Mouse (Mus musculus) E14TG2a.4 (cell line): Measurements from ENCODE around the gene Acoxl.

Source experiments
- H3K27me3 ChIP-seq: 2 replicates; pipeline ENCODE4 v1.6.1; 2014; ENCODE audit warnings: low read length, control low read depth; ENCODE audit not compliant: insufficient read depth
- H3K36me3 ChIP-seq: 2 replicates; pipeline ENCODE4 v1.6.1; 2014; ENCODE audit warnings: low read length, control low read depth; ENCODE audit not compliant: insufficient read depth
- H3K4me1 ChIP-seq: replicated peaks from 2 replicates; pipeline ENCODE4 v1.6.1; 2014; ENCODE audit warnings: low read depth, low read length, control low read depth
- H3K4me3 ChIP-seq: replicated peaks from 2 replicates; pipeline ENCODE4 v1.5.1; 2014; ENCODE audit warnings: mild to moderate bottlenecking, low read length
- H3K9me3 ChIP-seq: 2 replicates; pipeline ENCODE4 v1.6.1; 2014; ENCODE audit warnings: low read length, control low read depth
- CTCF ChIP-seq: conservative IDR thresholded peaks from 2 replicates; pipeline ENCODE4 v1.5.1; 2014; ENCODE audit warnings: low read length
- NANOG ChIP-seq: IDR thresholded peaks from 2 replicates; pipeline ENCODE4 v1.6.1; 2014; ENCODE audit warnings: borderline replicate concordance, low read length, mixed read lengths
- POU5F1 ChIP-seq: IDR thresholded peaks from 2 replicates; pipeline ENCODE4 v1.6.1; 2014; ENCODE audit warnings: low read length, borderline replicate concordance

The Acoxl gene

GRCm38 (mm10) chr2:128140183-128140582 lies 301.5 kb downstream of the Acoxl start:
- Histone ChIP-seq H3K36me3 (peaks cover 79% of the 10 kb centered on the region), H3K4me3 (no peak overlapping the region), H3K9me3 (no peaks in the 10 kb centered on the region), H3K4me1 (peaks cover 49% of the 10 kb centered on the region), H3K27me3 (no peaks in the 10 kb centered on the region)
- TF ChIP-seq CTCF, result no peak
- TF ChIP-seq NANOG, result no peak
- no peak for TF ChIP-seq POU5F1

GRCm38 (mm10) chr2:128143992-128144391 lies 305.3 kb downstream of the Acoxl start:
- no peaks in the 10 kb centered on the region for H3K27me3 ChIP-seq
- H3K4me3 ChIP-seq, result no peak overlapping the region
- TF ChIP-seq POU5F1 (no peak), NANOG (no peak), CTCF (no peak)
- H3K9me3 ChIP-seq, result no peaks in the 10 kb centered on the region
- H3K4me1 ChIP-seq, result peaks cover 24% of the 10 kb centered on the region
- peaks cover 74% of the 10 kb centered on the region for H3K36me3 ChIP-seq

GRCm38 (mm10) chr2:128145433-128145832 lies 306.8 kb downstream of the Acoxl start:
- no peak for TF ChIP-seq NANOG
- TF ChIP-seq POU5F1, result no peak
- no peak for TF ChIP-seq CTCF
- Histone ChIP-seq H3K4me3 (no peak overlapping the region), H3K9me3 (no peaks in the 10 kb centered on the region), H3K36me3 (peaks cover 80% of the 10 kb centered on the region), H3K4me1 (peaks cover 14% of the 10 kb centered on the region), H3K27me3 (no peaks in the 10 kb centered on the region)

DNA sequence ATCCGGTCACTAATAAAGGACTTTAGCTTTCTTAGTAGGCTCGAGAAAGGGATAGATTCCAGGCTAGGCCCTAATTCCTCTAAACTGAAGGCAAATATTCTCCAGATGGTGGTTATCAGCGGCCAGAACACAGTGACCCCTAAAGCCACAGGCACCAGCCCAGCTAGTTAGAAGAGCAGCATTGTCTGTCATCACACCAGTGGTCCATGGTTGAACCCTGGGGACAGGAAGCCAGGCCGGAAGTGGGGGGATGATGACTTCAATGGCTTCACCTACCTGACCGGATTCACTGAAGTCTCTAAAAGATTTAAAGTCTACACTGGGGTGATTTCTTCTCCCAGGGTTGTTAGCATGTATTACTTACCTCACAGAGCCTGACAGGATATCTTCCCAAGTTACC lies 310.9 kb downstream of the Acoxl start:
- Histone ChIP-seq H3K36me3 (peaks cover 75% of the 10 kb centered on the region), H3K27me3 (no peaks in the 10 kb centered on the region), H3K9me3 (no peaks in the 10 kb centered on the region), H3K4me1 (peaks cover 43% of the 10 kb centered on the region), H3K4me3 (no peak overlapping the region)
- TF ChIP-seq NANOG (no peak), CTCF (no peak), POU5F1 (no peak)

GRCm38 (mm10) chr2:128152211-128152610 lies 313.5 kb downstream of the Acoxl start:
- Histone ChIP-seq H3K4me1 (peaks cover 63% of the 10 kb centered on the region), H3K4me3 (peak overlapping the region; percentile 55), H3K9me3 (no peaks in the 10 kb centered on the region), H3K27me3 (no peaks in the 10 kb centered on the region), H3K36me3 (peaks cover 87% of the 10 kb centered on the region)
- no peak for TF ChIP-seq NANOG
- no peak for TF ChIP-seq CTCF
- no peak for TF ChIP-seq POU5F1

DNA sequence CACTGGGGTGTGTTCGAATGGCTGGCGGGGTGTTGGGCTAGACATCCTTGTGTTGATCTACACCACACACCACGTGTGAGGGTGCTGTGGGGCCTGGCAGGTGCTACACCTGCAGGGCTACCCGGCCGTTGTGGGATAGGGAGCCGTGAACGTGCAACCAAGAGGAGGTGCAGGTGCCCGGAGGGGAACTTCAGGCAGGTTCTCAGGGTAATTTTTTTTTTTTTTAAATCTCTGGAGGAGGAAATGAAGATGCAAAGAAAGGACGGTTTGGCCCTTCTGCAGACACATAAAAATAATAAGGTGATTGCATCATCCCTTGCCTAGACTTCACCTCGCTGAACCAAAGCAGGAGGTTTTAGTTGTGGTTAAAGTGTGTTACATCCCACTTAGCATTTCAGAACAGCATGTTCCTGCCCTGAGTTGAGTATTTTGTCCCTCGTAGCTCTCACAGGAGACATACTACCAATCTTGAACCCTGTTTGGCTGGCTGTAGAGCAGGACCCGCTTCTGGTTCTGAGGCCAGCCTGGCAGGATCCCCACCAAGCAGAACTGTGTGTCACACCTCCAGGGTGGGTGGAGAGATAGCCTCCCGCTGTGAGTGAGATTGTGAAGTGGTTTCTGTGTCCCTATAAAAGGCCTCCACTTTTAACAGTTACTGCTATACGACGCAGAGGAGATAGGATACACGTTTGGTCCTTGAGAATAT lies 314.3 kb downstream of the Acoxl start:
- Histone ChIP-seq H3K9me3 (no peaks in the 10 kb centered on the region), H3K27me3 (no peaks in the 10 kb centered on the region), H3K4me1 (peaks cover 67% of the 10 kb centered on the region), H3K36me3 (peaks cover 86% of the 10 kb centered on the region), H3K4me3 (peak overlapping the region; percentile 55)
- TF ChIP-seq NANOG, result no peak
- no peak for TF ChIP-seq CTCF
- TF ChIP-seq POU5F1, result no peak

GRCm38 (mm10) chr2:128153551-128153910 lies 314.9 kb downstream of the Acoxl start:
- Histone ChIP-seq H3K9me3 (no peaks in the 10 kb centered on the region), H3K4me1 (peaks cover 68% of the 10 kb centered on the region)
- no peak for TF ChIP-seq CTCF
- TF ChIP-seq NANOG, result no peak
- TF ChIP-seq POU5F1, result no peak

DNA sequence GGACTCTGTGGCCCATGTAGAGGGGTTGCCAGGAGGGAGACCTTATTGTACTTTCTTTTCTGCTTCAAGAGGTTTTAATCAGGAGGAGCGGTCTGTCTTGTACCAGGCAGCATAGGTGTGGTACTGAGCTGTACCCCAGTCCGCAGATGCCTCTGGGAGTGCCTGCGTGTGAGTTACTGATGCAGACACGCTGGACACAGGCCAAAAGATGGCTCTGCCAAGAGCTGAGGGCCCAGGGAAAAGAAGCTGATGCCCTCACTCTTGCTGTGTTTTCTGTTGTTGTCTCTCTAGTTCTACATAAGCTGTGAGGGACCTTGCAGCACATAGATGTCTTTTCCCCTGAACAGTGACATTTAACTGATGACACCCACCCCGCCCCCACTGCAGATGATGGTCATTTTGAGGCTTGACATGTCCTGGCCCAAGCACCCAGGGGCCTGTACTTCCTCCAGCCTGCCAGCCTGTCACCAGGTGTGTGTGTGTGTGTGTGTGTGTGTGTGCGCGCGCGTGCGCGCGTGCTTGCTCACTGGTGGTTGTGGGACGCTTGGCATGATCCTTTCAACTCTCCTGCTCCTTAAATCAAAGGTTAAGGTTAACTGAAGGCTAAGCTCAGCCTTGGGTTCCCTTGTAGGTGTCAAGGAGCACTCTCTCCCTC lies 316.9 kb downstream of the Acoxl start:
- no peaks in the 10 kb centered on the region for H3K27me3 ChIP-seq
- H3K9me3 ChIP-seq, result no peaks in the 10 kb centered on the region
- H3K4me3 ChIP-seq, result no peak overlapping the region
- H3K36me3 ChIP-seq, result peaks cover 87% of the 10 kb centered on the region
- peaks cover 73% of the 10 kb centered on the region for H3K4me1 ChIP-seq
- TF ChIP-seq POU5F1, result no peak
- TF ChIP-seq CTCF, result no peak
- TF ChIP-seq NANOG, result no peak

More at GRCm38 (mm10) chr2:128153551-128153910, 314.9 kb downstream of the Acoxl start:
- Histone ChIP-seq H3K4me3 (no peak overlapping the region), H3K27me3 (no peaks in the 10 kb centered on the region), H3K36me3 (peaks cover 86% of the 10 kb centered on the region)
